Mouse (Mus musculus): Measurements from ENCODE around the gene Aida. TPM values are rescaled to one million over a fixed set of nuclear protein-coding genes. Genes with fewer than 3 reads are reported as not detected.
A peak's percentile ranks its signal among the peaks of the same experiment; 100 is the strongest.

Gene Aida
- total and polyA plus RNA-seq, 3 experiments: 17.7 to 36.0 TPM; not detected in 1

DNA sequence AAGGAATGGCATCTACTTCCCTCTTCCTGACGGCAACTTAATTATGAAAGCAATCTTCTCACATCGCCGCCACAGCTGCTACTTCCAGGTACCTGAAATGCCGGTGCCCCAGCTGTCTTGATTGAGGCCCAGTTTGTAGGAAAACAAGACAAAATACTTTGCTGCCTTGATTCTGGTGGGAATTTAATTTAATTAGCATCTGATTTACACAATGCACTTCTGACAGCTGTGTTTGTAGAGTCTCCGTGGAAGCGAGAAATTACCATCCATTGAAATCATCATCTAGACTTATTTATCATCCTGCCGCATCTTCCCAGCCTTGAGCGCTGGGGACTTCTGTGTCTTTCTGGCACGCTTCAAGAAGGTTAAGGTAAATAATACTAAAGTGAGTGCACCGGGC, 43.8 kb upstream of the Aida start:
- Histone ChIP-seq H3K27me3 (ENCODE audit: control insufficient read depth in 1 of 2, insufficient read depth in 2 of 2, low read length in 2 of 2) (no peaks in the 10 kb centered on the region), H3K4me3 (ENCODE audit: control insufficient read depth in 1 of 2, insufficient read depth in 1 of 2, low read depth in 2 of 2, low read length in 2 of 2) (no peak overlapping the region), H3K9ac (ENCODE audit: control insufficient read depth, low read depth, low read length, poor library complexity, severe bottlenecking) (no peak overlapping the region), H3K36me3 (ENCODE audit: control insufficient read depth in 1 of 2, insufficient read depth in 2 of 2, low read length in 2 of 2) (peaks cover 0 to 4% of the 10 kb centered on the region in 2 experiments; a peak in 2 of 4 replicates), H3K27ac (ENCODE audit: control insufficient read depth, low read depth, low read length) (no peak overlapping the region), H3K79me2 (ENCODE audit: control insufficient read depth, insufficient read depth, low read length, poor library complexity) (no peaks in the 10 kb centered on the region), H3K9me3 (replicated peaks; ENCODE audit: insufficient read depth, low read length) (no peaks in the 10 kb centered on the region), H3K4me1 (ENCODE audit: control insufficient read depth in 1 of 2, insufficient read depth in 2 of 2, low read length in 2 of 2) (peaks cover 17 to 20% of the 10 kb centered on the region in 2 experiments; a peak in 3 of 4 replicates)
- DNase-seq (ENCODE audit: low read depth, low spot score): no peak
- TF ChIP-seq EP300 (IDR thresholded peaks at IDR 0.05; ENCODE audit: low read depth in 1 of 2, low read length in 2 of 2): no peak
- no peak for TF ChIP-seq SMC3 (IDR thresholded peaks at IDR 0.05; ENCODE audit: low read depth, low read length)
- no peak for TF ChIP-seq E2F4 (IDR thresholded peaks at IDR 0.05; ENCODE audit: borderline replicate concordance, low read depth, low read length)
- TF ChIP-seq ZKSCAN1 (IDR thresholded peaks at IDR 0.05; ENCODE audit: low read depth, low read length): no peak
- TF ChIP-seq MAX (IDR thresholded peaks at IDR 0.05; ENCODE audit: low read length): no peak

DNA sequence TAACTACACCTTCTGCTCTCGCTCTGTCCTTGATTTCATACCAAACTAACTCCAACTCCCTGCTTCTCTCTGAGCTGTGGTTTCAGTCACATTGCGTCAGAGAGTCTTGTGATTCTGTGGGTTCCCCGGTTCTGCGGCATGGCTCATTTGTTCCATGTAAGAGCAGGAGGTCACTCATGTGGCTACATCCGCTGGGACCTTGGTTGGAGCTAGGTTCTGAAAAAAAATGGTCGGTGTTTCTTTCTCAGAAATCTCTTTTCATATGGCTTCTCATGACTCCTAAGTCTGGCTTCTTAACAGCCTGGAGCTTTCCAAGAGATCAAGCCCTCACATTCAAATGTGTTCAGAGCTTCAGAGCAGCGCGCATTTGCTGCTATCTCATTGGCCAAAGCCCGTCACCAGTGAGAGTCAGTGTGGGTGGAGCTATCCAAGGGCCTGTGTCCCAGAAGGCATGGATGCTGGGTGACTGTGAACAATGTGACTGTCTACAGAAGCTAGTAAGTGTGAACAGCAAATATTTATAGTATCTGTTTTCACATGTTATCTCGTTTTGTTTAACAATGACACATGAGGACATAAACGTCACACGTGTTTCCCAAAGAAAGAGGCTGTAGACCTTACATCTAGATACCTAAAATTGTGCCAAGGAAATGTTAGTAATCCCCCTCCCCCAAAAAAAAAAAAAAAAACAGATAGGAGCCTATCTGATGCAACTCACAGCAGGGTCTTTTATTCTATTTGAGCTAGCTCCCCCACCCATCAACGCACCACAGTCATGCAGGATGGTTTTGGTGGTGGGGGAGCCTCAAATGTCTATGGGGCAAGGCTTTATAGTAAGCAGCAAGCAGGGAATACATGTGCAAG, 32.0 kb upstream of the Aida start:
- H3K9me3 ChIP-seq (replicated peaks; ENCODE audit: insufficient read depth, low read length): no peaks in the 10 kb centered on the region
- no peaks in the 10 kb centered on the region for H3K27me3 ChIP-seq (ENCODE audit: control insufficient read depth in 1 of 2, insufficient read depth in 2 of 2, low read length in 2 of 2)
- H3K36me3 ChIP-seq (ENCODE audit: control insufficient read depth in 1 of 2, insufficient read depth in 2 of 2, low read length in 2 of 2): peaks cover 0 to 22% of the 10 kb centered on the region in 2 experiments; a peak in 2 of 4 replicates
- DNase-seq (ENCODE audit: low read depth, low spot score): peak; percentile 96
- peak overlapping the region; percentile 22 to 26 for H3K4me3 ChIP-seq (ENCODE audit: control insufficient read depth in 1 of 2, insufficient read depth in 1 of 2, low read depth in 2 of 2, low read length in 2 of 2)
- peaks cover 3 to 26% of the 10 kb centered on the region in 2 experiments; a peak in 3 of 4 replicates for H3K4me1 ChIP-seq (ENCODE audit: control insufficient read depth in 1 of 2, insufficient read depth in 2 of 2, low read length in 2 of 2)
- peak overlapping the region; percentile 75 for H3K9ac ChIP-seq (ENCODE audit: control insufficient read depth, low read depth, low read length, poor library complexity, severe bottlenecking)
- no peaks in the 10 kb centered on the region for H3K79me2 ChIP-seq (ENCODE audit: control insufficient read depth, insufficient read depth, low read length, poor library complexity)
- H3K27ac ChIP-seq (ENCODE audit: control insufficient read depth, low read depth, low read length): peak overlapping the region; percentile 98
- no peak for TF ChIP-seq USF2 (IDR thresholded peaks at IDR 0.05; ENCODE audit: borderline replicate concordance in 1 of 2, insufficient read depth in 1 of 2, low read depth in 1 of 2, low read length in 2 of 2)
- peak; percentile 81; the same call in 1 of the 2 replicates for TF ChIP-seq MXI1 (IDR thresholded peaks at IDR 0.05; ENCODE audit: low read depth, low read length)
- TF ChIP-seq TCF12 (IDR thresholded peaks at IDR 0.05; ENCODE audit: low read depth, low read length): 0 out of 2 replicates have a peak, but pooled peaks have one; percentile 42
- peak; percentile 70 for TF ChIP-seq USF1 (IDR thresholded peaks at IDR 0.05; ENCODE audit: low read depth, low read length)
- TF ChIP-seq TAL1 (IDR thresholded peaks at IDR 0.05; ENCODE audit: low read length): no peak
- no peak for TF ChIP-seq CTCF (IDR thresholded peaks at IDR 0.05 in 2 of 3, conservative IDR thresholded peaks at IDR 0.05 in 1 of 3; ENCODE audit: control insufficient read depth in 1 of 3, insufficient read depth in 1 of 3, low read depth in 2 of 3, low read length in 3 of 3, poor library complexity in 1 of 3, severe bottlenecking in 1 of 3)
- TF ChIP-seq RAD21 (IDR thresholded peaks at IDR 0.05; ENCODE audit: low read depth, low read length): no peak
- no peak for TF ChIP-seq GABPA (IDR thresholded peaks at IDR 0.05; ENCODE audit: low read depth, low read length)
- TF ChIP-seq RCOR1 (IDR thresholded peaks at IDR 0.05; ENCODE audit: low read depth, low read length): peak; percentile 60
- TF ChIP-seq NELFE (IDR thresholded peaks at IDR 0.05; ENCODE audit: low read depth, low read length): peak; percentile 79
- no peak for TF ChIP-seq CHD2 (IDR thresholded peaks at IDR 0.05; ENCODE audit: low read length)
- TF ChIP-seq SMC3 (IDR thresholded peaks at IDR 0.05; ENCODE audit: low read depth, low read length): no peak
- TF ChIP-seq ZNF384 (IDR thresholded peaks at IDR 0.05; ENCODE audit: low read depth, low read length): peak; percentile 75
- TF ChIP-seq HCFC1 (IDR thresholded peaks at IDR 0.05; ENCODE audit: low read depth, low read length): peak; percentile 50; the same call in 1 of the 2 replicates
- TF ChIP-seq MAZ (IDR thresholded peaks at IDR 0.05; ENCODE audit: low read depth, low read length): no peak
- TF ChIP-seq MAFK (IDR thresholded peaks at IDR 0.05; ENCODE audit: borderline replicate concordance, low read depth, low read length): no peak
- TF ChIP-seq TBP (IDR thresholded peaks at IDR 0.05; ENCODE audit: low read depth, low read length): peak; percentile 85
- peak; percentile 73 for TF ChIP-seq ETS1 (IDR thresholded peaks at IDR 0.05; ENCODE audit: low read depth, low read length)
- no peak for TF ChIP-seq MEF2A (IDR thresholded peaks at IDR 0.05; ENCODE audit: extremely low read depth, insufficient replicate concordance, low read depth, low read length, poor library complexity, severe bottlenecking)
- no peak for TF ChIP-seq GATA1 (IDR thresholded peaks at IDR 0.05; ENCODE audit: low read depth, low read length)
- no peak for TF ChIP-seq JUND (IDR thresholded peaks at IDR 0.05; ENCODE audit: low read depth, low read length)
- TF ChIP-seq POLR2AphosphoS2 (IDR thresholded peaks at IDR 0.05; ENCODE audit: low read length): peak; percentile 96
- peak; percentile 50 for TF ChIP-seq KAT2A (conservative IDR thresholded peaks at IDR 0.05; ENCODE audit: low read depth, low read length)
- 0 out of 2 replicates have a peak, but pooled peaks have one; percentile 15 for TF ChIP-seq NRF1 (IDR thresholded peaks at IDR 0.05; ENCODE audit: insufficient read depth, low read depth, low read length, poor library complexity, severe bottlenecking)
- peak; percentile 55 to 93; a peak in 2 of 4 replicates for TF ChIP-seq POLR2A (IDR thresholded peaks at IDR 0.05; ENCODE audit: control insufficient read depth in 1 of 2, insufficient read depth in 1 of 2, low read depth in 1 of 2, low read length in 2 of 2, poor library complexity in 1 of 2)
- peak in 1 of 2 experiments; percentile 58; a peak in 2 of 4 replicates for TF ChIP-seq EP300 (IDR thresholded peaks at IDR 0.05; ENCODE audit: low read depth in 1 of 2, low read length in 2 of 2)
- TF ChIP-seq ZKSCAN1 (IDR thresholded peaks at IDR 0.05; ENCODE audit: low read depth, low read length): no peak

All from MEL (cell line).